Mouse (Mus musculus) neural tube, embryonic 14.5 days (tissue): ENCODE measurements around the gene 4930404H24Rik. TPM values are rescaled to one million over a fixed set of nuclear protein-coding genes. Genes with fewer than 3 reads are reported as not detected.

ENCODE experiments used
- ATAC-seq: fragments of 200-750 bp; cut with Nextera tagmentation; 2 replicates; pipeline ENCODE4 v1.8.0; 2017; ENCODE audit warnings: low read depth, mild to moderate bottlenecking, moderate TSS enrichment, moderate library complexity
- H3K27ac ChIP-seq: fragments of 300-500 bp; sonication (generic); 2 replicates; pipeline ENCODE4 v1.5.1; 2014; ENCODE audit warnings: low read depth, mild to moderate bottlenecking, control low read depth, low read length, moderate library complexity, mixed read lengths
- H3K27me3 ChIP-seq: fragments of 300-500 bp; sonication (generic); 2 replicates; pipeline ENCODE4 v1.6.1; 2014; ENCODE audit warnings: low read length; ENCODE audit not compliant: control insufficient read depth, insufficient read depth
- H3K36me3 ChIP-seq: fragments of 300-500 bp; sonication (generic); 2 replicates; pipeline ENCODE4 v1.6.1; 2014; ENCODE audit warnings: low read length, mixed read lengths; ENCODE audit not compliant: control insufficient read depth, insufficient read depth
- H3K4me1 ChIP-seq: fragments of 300-500 bp; sonication (generic); 2 replicates; pipeline ENCODE4 v1.6.1; 2014; ENCODE audit warnings: low read length; ENCODE audit not compliant: control insufficient read depth, insufficient read depth
- H3K4me2 ChIP-seq: fragments of 300-500 bp; sonication (generic); 2 replicates; pipeline ENCODE4 v1.6.1; 2014; ENCODE audit warnings: mild to moderate bottlenecking, low read depth, low read length, control low read depth
- H3K4me3 ChIP-seq: fragments of 300-500 bp; sonication (generic); 2 replicates; pipeline ENCODE4 v1.5.1; 2014; ENCODE audit warnings: low read depth, low read length, control low read depth, mixed read lengths
- H3K9ac ChIP-seq: fragments of 300-500 bp; sonication (generic); replicated peaks from 2 replicates; pipeline ENCODE4 v1.6.1; 2014; ENCODE audit warnings: low read depth, mild to moderate bottlenecking, control low read depth, low read length, mixed read lengths
- H3K9me3 ChIP-seq: fragments of 300-500 bp; sonication (generic); 2 replicates; pipeline ENCODE4 v1.6.1; 2016; ENCODE audit warnings: low read length; ENCODE audit not compliant: control insufficient read depth
- WGBS: fragments of 180-500 bp; shearing (Covaris S2); extraction: QIAGEN DNeasy Blood & Tissue Kit; methylation state at CpG from one replicate; pipeline ENCODE4 v1.1.7; 2014; 5-methylcytosine and 5-hydroxymethylcytosine counted together
- polyA plus RNA-seq: library from polyadenylated mRNA; unstranded; fragments of >200 nt; fragmentation: Nextera tagmentation; extraction: Ambion mirVana; gene quantifications from 2 replicates; pipeline ENCODE4 v1.2.1, GENCODE M21; 2014

4930404H24Rik gene
- polyA plus RNA-seq, 1 experiment from 2014 or later: not detected

GRCm38 (mm10) chr2:153513983-153514382 is 21.4 kb downstream of the 4930404H24Rik start:
- no peaks in the 10 kb centered on the region for H3K36me3 ChIP-seq
- no peak overlapping the region for H3K9ac ChIP-seq
- H3K4me2 ChIP-seq: no peak overlapping the region
- no peak overlapping the region for H3K4me3 ChIP-seq
- peaks cover 14% of the 10 kb centered on the region for H3K4me1 ChIP-seq
- WGBS: 89% methylated on average over 3 of the region's 3 CpGs
- H3K9me3 ChIP-seq: no peaks in the 10 kb centered on the region
- no peaks in the 10 kb centered on the region for H3K27me3 ChIP-seq
- no peak for ATAC-seq
- H3K27ac ChIP-seq: no peak overlapping the region

GRCm38 (mm10) chr2:153514497-153515380 is 22.1 kb downstream of the 4930404H24Rik start:
- H3K4me1 ChIP-seq: peaks cover 6% of the 10 kb centered on the region

GRCm38 (mm10) chr2:153515582-153515981 is 23.0 kb downstream of the 4930404H24Rik start:
- WGBS: 91% methylated on average over 6 of the region's 6 CpGs
- no peak for ATAC-seq
- H3K27ac ChIP-seq: no peak overlapping the region

More at GRCm38 (mm10) chr2:153514497-153515380, 22.1 kb downstream of the 4930404H24Rik start:
- Histone ChIP-seq H3K4me3 (no peak overlapping the region), H3K9ac (no peak overlapping the region), H3K9me3 (no peaks in the 10 kb centered on the region), H3K27me3 (no peaks in the 10 kb centered on the region), H3K36me3 (no peaks in the 10 kb centered on the region), H3K27ac (no peak overlapping the region), H3K4me2 (no peak overlapping the region)
- ATAC-seq: no peak
- WGBS: 84% methylated on average over 13 of the region's 14 CpGs

GRCm38 (mm10) chr2:153516961-153517360 is 24.4 kb downstream of the 4930404H24Rik start:
- Histone ChIP-seq H3K4me2 (no peak overlapping the region), H3K36me3 (no peaks in the 10 kb centered on the region), H3K4me3 (no peak overlapping the region), H3K4me1 (peaks cover 3% of the 10 kb centered on the region; the same call in 1 of the 2 replicates), H3K27me3 (no peaks in the 10 kb centered on the region), H3K27ac (no peak overlapping the region), H3K9ac (no peak overlapping the region), H3K9me3 (no peaks in the 10 kb centered on the region)
- WGBS: 55% methylated on average over 4 of the region's 4 CpGs
- no peak for ATAC-seq

More at GRCm38 (mm10) chr2:153515582-153515981, 23.0 kb downstream of the 4930404H24Rik start:
- H3K4me3 ChIP-seq: no peak overlapping the region
- peaks cover 3% of the 10 kb centered on the region; the same call in 1 of the 2 replicates for H3K4me1 ChIP-seq
- H3K27me3 ChIP-seq: no peaks in the 10 kb centered on the region
- no peaks in the 10 kb centered on the region for H3K9me3 ChIP-seq
- no peaks in the 10 kb centered on the region for H3K36me3 ChIP-seq
- H3K9ac ChIP-seq: no peak overlapping the region
- no peak overlapping the region for H3K4me2 ChIP-seq

- no peak overlapping the region for H3K4me3 ChIP-seq
- ATAC-seq: no peak
- no peak overlapping the region for H3K9ac ChIP-seq
- H3K4me1 ChIP-seq: no peaks in the 10 kb centered on the region
- H3K9me3 ChIP-seq: no peaks in the 10 kb centered on the region
- H3K36me3 ChIP-seq: no peaks in the 10 kb centered on the region
- H3K27me3 ChIP-seq: no peaks in the 10 kb centered on the region
- H3K27ac ChIP-seq: no peak overlapping the region
- 80% methylated on average over 9 of the region's 9 CpGs for WGBS
- no peak overlapping the region for H3K4me2 ChIP-seq
These were observed 27.5 kb downstream of the 4930404H24Rik start for GRCm38 (mm10) chr2:153520057-153520456.

- Histone ChIP-seq H3K36me3 (no peaks in the 10 kb centered on the region), H3K27ac (no peak overlapping the region), H3K27me3 (no peaks in the 10 kb centered on the region), H3K4me2 (no peak overlapping the region), H3K9me3 (no peaks in the 10 kb centered on the region), H3K4me1 (peaks cover 6% of the 10 kb centered on the region; the same call in 1 of the 2 replicates), H3K4me3 (no peak overlapping the region), H3K9ac (no peak overlapping the region)
- ATAC-seq: no peak
- WGBS: 27% methylated on average over 4 of the region's 4 CpGs
These were observed 29.7 kb downstream of the 4930404H24Rik start for GRCm38 (mm10) chr2:153522270-153522669.

GRCm38 (mm10) chr2:153523143-153523542 is 30.6 kb downstream of the 4930404H24Rik start:
- WGBS: 63% methylated on average over 9 of the region's 9 CpGs
- Histone ChIP-seq H3K4me2 (no peak overlapping the region), H3K4me3 (no peak overlapping the region), H3K27me3 (no peaks in the 10 kb centered on the region), H3K9me3 (no peaks in the 10 kb centered on the region), H3K9ac (no peak overlapping the region), H3K36me3 (no peaks in the 10 kb centered on the region), H3K27ac (no peak overlapping the region), H3K4me1 (peaks cover 6% of the 10 kb centered on the region; the same call in 1 of the 2 replicates)
- no peak for ATAC-seq

GRCm38 (mm10) chr2:153523656-153524055 is 31.1 kb downstream of the 4930404H24Rik start:
- no peak overlapping the region for H3K9ac ChIP-seq
- no peaks in the 10 kb centered on the region for H3K27me3 ChIP-seq
- 77% methylated on average over 12 of the region's 12 CpGs for WGBS
- H3K4me2 ChIP-seq: no peak overlapping the region
- H3K36me3 ChIP-seq: no peaks in the 10 kb centered on the region
- peaks cover 6% of the 10 kb centered on the region; the same call in 1 of the 2 replicates for H3K4me1 ChIP-seq
- no peak for ATAC-seq
- H3K27ac ChIP-seq: no peak overlapping the region
- H3K9me3 ChIP-seq: no peaks in the 10 kb centered on the region
- H3K4me3 ChIP-seq: no peak overlapping the region

GRCm38 (mm10) chr2:153524727-153525126 is 32.1 kb downstream of the 4930404H24Rik start:
- H3K9ac ChIP-seq: no peak overlapping the region
- ATAC-seq: no peak
- no peaks in the 10 kb centered on the region for H3K36me3 ChIP-seq
- H3K9me3 ChIP-seq: no peaks in the 10 kb centered on the region
- no peak overlapping the region for H3K27ac ChIP-seq
- H3K4me2 ChIP-seq: no peak overlapping the region
- 68% methylated on average over 2 of the region's 2 CpGs for WGBS
- H3K27me3 ChIP-seq: no peaks in the 10 kb centered on the region; the same call in 1 of the 2 replicates
- no peak overlapping the region for H3K4me3 ChIP-seq
- peaks cover 6% of the 10 kb centered on the region; the same call in 1 of the 2 replicates for H3K4me1 ChIP-seq
